Mouse (Mus musculus): Measurements from ENCODE around the gene Snta1.
A peak's percentile ranks its signal among the peaks of the same experiment; 100 is the strongest.

The Snta1 gene

DNA sequence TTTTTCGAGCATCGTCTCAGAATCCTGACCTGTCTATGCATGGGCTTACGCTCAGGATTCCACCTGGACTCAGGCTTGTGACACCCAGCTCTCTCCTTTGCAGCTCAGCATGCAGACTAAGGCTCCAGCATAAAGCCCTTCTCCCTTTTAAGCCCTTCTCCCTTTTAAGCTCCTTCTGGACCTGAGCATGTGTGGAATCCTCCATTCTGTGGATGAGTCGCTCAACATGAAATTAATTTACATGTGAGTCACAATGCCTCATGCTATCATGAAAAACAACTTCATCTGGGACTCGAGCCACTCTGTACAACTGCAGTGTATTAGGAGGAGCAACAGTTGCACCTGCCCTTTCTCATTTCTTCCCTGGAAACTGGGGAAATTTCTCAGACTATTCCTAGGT lies 14.3 kb upstream of the Snta1 start:
- DNase-seq (ENCODE audit: low read depth, low spot score) = no peak

DNA sequence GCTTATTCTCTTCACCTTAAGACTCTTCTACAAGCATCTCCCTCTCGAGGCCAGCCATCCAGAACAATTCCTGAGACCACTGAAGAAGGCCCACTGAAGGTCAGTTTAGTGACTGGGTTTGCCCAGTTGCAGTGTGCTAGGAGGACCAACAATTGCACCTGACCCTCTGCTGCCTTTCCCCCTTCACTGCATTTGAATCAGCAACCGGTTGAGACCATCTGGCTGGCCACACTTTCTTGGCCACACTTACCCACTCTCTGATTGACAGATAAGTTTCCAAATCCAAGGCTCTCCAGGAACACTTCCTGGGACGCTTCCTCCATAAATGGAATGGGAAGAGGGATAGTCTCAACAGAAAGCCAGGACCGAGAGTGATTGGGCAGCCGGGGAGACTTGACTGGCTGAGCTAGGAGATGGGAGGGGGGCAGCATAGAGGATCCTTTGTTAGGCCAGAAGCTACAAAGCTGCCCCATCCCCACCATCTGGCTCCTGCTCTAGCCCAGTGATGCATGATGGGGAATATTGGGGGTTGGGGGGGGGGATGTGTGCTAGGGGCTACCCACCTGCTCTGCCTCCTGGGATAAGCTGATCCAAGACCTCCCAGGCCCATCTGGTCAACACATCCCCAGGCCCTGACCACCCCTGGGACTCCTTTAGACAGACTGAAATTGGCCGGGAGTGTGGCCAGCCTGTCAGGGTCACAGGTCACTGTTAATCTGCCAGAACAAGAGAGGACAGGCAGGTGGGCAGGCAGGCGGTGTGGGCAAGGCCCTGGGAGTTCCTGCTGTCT lies 13.2 kb upstream of the Snta1 start:
- DNase-seq (ENCODE audit: low read depth, low spot score) = no peak

DNA sequence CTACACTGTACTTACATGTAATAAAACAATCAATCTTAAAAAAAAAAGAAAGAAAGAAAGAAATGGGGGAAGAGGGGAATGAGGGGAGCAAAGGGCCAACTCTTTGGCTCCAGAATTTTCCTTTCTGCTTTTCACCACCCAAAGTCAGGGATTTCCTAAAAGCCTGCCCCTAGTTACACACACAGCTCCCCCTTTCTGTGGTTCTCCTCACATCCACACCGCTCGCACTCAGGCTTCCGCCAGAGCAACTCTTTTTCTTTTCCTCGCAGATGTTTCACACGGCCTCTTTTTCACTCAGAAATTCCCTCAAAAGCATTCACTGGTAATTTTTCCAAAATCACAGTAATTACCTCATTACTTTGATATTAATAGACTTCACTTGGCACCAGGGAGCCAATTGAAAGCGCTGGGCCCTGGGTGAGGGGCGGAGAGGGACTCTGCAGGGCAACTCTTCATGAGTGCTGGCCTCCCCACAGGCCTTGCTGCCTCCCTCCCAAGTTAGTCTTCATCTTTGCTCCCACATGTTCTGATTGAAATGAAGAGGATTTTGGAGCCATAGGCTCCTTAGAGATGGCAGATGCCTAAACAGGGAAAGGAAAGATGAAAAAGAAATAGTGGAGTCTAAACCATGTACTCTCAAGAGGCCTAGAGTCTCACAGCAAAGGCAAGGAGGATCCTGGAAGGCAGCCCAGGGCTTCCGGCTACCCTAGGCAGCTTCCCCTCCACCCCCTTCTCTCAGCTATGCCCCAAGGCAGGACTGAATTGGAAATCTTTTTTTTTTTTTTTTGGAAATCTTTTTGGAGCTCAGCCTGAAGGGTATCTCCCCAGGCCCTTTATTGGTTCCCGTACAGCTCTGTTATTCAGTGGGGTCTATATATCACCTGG lies 12.0 kb upstream of the Snta1 start:
- no peak for DNase-seq (ENCODE audit: low read depth, low spot score)

DNA sequence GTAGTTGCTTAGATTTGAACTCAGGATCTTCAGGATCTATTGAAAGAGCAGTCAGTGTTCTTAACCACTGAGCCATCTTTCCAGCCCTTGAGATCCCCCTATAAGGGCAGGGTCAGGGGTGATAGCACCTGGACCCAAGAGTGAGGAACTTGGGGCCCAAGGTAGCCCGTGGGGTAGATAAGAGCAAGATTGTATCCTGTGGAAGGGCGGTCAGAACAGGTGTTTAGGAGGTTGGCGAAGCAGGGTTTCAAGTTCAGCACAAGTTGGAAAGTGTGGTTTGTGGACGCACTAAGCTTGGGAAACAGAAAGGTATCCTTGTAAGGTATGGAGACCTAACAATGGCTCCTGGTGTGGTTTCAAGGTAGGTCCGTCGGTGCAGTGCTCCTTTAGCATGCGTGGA lies 10.1 kb upstream of the Snta1 start:
- DNase-seq (ENCODE audit: low read depth, low spot score) = no peak

DNA sequence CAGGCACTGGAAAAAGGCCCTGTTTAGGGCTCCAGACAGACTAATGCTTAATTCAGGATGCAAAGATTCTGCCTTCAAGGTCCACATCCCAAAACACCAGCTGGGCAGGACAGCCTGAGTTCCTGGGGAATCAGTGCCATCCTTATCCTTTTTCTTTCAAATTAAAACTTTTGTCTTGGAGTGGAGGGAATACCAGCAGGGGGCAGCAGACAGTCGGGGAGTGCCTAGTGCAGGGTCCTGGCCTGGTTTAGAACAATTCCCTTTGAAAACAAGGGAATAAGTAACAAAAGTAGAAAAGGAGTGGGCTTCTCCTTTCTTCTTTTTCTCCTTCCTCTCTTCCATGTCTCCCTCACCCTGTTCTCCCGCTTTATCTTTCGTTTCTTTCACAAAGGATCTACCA lies 9.2 kb upstream of the Snta1 start:
- DNase-seq (ENCODE audit: low read depth, low spot score) = peak; percentile 36

DNA sequence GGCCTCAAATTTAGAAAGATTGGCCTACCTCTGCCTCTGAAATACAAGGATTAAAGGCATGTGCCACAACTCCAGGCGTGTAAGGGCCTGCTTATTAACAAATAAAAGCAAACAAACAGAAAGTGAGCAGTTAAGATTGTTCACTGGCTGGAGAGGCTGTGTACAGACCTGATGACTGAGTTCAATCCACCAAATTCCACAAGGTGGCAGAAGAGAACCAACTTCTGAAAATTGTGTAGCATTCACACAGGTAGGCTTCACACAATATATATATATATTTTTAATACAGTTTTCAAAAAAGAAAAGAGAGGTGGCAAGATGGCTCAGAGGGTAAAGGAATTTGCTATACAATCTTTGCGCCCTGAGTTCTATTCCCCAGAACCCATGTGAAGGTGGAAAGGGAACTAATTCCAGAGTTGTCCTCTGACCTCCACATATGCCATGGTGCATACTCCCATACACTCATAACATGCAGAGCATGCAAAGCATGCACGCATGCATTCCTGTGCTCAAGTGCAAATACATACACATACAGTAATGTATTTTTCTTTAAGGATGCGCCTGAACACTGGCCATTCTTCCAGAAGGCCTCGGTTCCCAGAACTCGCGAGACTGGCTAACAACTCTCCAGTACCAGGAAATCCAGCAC lies 4.2 kb upstream of the Snta1 start:
- DNase-seq (ENCODE audit: low read depth, low spot score) = peak; percentile 46

DNA sequence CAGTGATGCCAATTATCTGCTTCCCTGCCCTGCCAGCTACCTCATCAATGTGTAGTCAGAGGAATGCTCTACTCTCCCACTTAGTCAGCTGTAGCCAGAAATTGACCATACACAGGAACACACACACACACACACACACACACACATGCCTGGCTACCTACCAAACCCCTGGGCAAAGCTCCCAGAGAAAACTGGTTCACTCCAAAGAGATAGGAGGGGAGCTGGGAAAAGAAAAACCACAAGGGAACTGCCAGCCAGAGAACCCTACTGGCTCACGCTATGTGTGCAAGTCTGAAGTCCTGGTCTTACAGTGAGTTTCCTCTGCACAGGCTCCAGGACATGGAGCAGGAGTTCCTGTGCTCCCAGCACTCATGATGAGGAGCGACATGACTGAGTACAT lies 2.5 kb upstream of the Snta1 start:
- no peak for DNase-seq (ENCODE audit: low read depth, low spot score)

DNA sequence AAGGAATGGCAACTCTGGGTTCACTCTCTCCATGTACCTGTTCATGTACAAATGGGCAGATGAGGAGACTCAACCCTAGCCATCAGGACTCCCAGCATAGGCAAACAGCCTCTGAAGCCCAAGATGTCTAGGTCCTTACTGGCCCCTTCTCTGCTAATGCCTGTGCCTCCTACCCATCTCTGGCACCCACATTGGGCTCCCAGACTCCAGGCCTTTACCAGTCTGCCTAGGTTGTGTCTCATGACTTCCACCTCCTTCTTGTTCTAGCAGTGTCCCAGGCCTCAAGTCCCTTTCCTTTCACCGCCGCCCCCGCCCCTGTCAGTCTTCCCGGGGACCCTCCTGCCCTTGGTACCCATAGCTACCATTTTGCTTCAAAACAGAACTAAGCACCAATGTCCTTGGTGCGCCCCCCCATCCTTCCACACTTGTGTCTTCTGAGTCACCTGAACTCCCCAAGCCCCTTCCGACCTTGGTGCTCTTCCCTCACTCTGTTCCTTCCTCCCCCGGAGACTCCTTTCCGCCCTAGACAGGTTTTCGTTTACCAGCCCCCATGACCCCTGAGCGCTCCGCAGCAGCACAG lies 746 bp downstream of the Snta1 start:
- no peak for DNase-seq (ENCODE audit: low read depth, low spot score)

DNA sequence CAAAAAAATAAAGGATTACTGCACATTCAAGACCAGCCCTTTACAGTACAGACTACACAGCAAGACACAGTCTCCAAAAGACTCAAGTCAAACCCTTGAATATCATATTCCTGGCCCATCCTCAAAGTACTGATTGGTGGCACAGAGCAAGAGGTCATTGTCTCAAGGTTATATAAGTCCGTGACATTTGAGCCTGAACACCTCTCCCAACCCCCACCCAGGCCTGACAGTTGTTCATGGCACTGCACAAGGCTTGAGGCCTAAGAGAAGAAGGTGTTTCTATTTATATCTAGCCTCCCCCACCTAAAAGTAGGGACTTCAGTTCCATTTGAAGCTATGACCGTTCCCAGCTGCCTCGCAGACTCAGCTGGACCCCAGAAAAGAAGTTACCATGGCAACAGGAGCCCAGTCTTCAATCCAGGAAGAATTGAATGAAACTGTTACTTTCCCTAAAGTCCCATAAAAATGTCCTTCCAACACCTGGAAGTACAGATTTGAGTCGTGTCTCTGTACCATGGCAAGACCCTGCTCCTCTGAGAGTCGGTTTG lies 2.4 kb downstream of the Snta1 start:
- no peak for DNase-seq (ENCODE audit: low read depth, low spot score)

DNA sequence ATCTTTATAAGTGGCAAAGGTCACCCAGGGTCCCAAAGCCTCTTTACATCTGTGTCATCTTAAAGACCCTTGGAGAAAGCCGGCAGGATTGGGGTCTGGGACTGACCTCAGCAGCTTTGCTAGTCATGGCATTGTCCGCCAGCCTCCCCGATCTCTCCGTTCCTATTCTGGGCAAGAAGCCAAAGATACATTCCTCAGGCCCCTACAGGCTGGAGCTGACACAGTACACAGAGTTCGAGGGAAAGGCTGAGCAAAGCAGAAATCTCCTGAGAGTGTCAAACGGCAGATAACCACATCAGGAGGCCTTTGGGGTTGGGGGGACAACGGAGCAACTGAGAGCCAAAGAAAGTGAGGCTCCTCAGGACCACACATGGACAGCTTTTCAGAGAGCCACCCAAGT lies 5.1 kb downstream of the Snta1 start:
- no peak for DNase-seq (ENCODE audit: low read depth, low spot score)

DNA sequence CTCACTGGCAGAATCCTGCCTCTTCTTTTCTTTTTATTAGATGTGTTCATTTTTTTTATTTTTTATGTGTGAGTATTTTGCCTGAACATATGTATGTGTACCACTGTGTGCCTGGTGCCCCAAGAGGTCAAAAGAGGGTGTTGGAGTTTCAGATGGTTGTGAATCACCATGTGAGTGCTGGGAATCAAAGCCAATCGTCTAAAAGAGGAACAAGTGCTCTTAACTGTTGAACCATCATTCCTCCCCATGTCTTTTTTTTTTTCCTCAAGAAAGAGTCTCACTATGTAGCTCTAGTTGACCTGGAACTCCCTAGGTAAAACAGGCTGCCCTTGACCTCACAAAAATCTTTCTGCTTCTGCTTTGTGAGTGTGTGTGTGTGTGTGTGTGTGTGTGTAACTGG lies 5.9 kb downstream of the Snta1 start:
- no peak for DNase-seq (ENCODE audit: low read depth, low spot score)

DNA sequence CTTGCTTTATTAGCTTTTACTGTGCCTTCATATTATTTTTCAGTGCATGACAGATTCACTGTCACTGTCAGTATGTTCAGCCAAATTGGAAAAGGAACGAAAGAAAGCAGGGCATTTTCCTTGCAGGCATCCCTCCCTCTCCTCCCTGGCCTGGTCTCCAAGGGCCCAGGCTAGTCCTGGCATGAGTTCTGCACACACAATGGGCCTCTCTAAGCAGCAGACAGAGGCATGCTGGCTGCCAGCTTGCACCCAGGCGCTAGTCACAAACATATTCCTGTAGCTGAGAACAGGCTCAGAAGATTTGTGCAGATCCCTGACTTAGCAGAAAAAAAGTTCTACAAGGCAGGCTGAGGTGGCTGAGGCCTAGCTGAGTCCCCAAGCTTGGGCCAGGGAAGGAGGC lies 8.6 kb downstream of the Snta1 start:
- DNase-seq (ENCODE audit: low read depth, low spot score) = no peak

DNA sequence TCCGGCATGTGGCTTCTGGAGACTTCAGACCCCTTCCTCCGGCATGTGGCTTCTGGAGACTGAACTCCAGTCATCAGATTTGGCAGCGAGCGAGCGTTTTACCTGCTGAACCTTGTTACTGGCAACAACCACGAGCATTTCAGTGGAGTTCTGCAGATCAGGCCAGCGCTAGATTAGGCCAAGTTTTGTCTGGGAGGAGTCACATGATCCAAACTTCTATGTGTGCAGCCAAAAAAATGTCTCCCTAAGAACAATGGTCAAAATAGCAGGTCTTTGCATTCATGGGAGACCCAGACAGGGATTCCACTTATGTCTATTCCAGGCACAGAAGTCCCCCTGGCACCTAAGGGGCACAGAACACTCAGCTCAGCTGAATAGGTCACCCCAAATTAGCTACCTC lies 9.6 kb downstream of the Snta1 start:
- no peak for DNase-seq (ENCODE audit: low read depth, low spot score)

DNA sequence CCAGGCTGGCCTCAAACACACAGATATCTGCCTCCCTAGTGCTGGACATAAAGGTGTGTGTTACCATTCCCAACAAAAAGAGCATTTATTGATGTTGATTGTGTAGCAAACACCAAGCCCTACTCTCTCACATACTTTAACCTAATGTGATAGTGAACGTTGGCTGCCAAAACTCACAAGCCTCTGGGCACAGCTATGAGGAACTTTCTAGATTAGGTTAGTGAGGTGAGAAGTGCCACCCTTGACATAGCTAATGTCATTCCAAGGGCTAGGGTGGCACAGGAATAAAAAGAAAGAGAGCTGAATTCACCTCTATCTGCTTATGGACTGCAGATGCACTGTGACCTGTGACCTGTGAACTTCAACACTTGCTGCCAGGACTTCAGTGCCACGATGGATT lies 11.4 kb downstream of the Snta1 start:
- no peak for DNase-seq (ENCODE audit: low read depth, low spot score)

DNA sequence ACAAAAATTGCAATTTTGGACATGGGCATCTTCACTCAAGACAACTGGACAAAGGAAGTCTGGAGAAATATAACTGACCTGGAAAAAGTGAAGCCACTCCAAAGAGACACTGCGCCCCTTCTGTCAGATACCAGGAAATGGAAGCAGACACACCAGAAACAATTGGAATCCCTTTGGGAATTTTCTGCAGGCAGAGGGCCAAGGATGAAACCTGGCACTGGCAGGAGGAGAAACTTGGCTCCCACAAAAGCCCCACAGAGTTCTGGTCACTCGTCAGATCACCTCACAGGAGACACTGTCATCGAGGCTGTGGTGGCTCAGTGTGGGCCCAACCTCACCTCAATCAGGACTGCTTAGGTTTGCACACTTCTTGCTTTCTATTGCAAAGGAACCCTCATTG lies 13.3 kb downstream of the Snta1 start:
- DNase-seq (ENCODE audit: low read depth, low spot score) = no peak

DNA sequence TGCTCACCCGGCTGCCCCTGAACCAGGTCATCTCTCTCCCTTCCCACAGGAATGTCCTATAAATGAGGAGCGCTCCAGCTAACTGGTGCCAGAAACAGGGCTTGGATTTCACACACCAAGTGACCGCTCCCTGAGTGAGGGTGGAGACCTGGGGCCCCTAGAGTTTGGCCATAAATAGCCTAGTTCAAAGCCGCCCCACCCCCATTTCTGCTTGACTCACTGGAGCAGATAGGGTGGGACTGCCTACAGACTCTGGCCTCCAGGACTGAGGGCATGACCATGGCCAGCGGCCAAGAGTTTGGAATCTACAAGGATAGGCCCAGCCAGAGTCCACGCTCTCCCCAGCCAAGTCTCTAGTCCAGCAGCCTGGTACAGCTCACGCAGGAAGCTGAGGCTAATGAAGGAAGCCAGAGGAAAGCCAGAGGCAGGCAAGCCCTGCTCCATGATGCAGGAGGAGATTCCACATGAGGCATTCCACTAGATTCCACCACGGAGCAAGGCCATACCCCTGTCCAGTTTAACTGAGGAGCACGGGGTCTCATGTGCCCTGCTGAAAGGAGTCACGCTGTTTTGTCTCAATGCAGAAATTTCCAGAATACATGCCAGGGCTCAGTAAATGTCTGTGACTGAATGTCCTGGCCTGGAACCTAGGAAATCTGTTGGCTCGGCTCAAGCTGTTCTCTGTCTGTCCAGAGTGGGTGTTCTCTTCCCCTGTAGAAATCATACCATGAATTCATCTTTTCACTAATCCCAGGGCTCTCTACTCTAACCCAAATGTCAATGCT lies 17.5 kb downstream of the Snta1 start:
- DNase-seq (ENCODE audit: low read depth, low spot score) = no peak

DNA sequence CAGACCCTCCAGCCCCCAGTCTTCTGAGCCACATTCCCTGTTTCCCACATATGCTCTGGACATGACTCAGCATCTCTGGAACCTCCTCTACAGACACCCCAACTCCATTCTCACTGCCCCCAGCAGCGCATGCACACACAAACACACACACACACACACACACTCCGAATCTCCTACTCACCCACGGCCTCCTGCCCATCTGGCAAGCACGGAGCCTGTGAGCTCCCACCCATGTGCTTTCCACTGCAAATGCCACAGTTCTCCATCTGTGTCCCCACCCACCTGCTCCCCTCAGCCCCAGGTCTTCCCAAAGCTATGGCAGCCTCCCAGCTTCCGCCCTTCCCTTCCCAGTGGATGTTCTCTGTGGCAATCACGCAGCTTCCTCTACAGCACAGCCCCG lies 28.8 kb downstream of the Snta1 start:
- no peak for DNase-seq (ENCODE audit: low read depth, low spot score)

DNA sequence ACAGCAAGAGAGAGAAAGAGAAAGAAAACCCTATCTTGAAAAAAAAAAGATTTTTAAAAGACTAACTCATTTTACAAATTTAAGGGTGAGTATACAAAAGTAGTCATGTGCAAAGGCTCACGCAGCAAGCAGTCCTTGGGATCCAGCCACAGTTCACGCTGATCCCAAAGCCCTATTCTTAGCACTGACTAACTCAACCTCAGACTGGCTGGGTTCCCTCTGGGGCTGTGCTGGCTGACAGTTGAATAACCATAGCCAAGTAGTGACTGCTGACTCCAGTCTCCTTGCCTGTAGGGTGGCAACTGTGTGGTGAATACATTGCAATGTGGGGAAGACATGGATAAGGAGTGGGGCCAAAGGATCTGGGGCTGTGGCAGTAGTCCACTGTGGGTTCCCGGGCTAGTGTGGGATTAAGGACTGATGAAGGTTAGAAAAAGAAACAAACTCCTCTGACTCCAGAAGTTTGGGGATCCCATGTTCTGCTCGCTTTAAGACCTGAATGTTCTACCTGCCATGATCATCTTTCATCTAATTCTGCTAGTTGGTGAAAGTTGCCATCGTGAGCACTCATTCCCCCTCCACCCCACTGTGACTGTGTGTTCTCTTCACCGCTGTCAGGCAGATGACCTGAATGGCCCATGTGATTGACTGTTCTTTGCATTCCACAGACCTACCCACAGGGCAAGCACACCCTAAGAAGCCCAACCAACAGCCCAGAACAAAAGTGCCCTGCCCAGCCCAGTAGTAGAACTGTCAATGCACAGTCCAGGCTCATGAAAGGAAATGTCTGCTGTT lies 32.9 kb downstream of the Snta1 start:
- DNase-seq (ENCODE audit: low read depth, low spot score) = no peak

DNA sequence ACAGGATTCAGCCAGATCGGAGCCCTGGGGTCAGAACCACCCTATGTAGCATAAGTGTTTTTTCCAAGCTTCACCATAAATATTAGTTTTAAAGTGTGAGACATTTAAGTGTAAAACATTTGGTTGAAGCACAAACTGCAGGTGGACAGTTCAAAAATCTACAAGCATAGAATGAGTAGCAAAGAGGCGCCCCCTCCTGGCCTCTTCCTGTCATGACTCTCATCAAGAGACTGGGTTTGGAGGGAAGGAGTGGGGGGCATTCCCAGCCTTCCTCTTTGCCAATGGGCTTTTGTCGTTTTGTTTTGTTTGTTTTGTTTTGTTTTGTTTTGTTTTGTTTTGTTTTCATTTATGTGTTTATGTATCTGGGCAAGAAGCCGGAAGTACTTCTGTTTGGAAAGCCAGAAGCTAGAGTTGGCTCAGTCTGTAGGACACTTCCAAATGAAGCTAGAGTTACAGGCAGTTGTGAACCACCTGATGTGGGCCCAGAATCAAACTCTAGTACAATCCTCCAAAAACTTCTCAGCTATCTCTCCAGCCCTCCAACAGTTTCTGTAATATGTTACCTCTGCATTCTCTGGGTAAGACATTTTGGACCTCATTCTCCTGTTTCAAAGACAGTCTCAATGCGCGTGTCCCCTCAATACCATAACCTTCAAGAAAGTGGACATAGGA lies 33.8 kb downstream of the Snta1 start:
- DNase-seq (ENCODE audit: low read depth, low spot score) = peak; percentile 69
